Mouse (Mus musculus): ENCODE data around the gene Mb. TPM values are rescaled to one million over a fixed set of nuclear protein-coding genes. Genes with fewer than 3 reads are reported as not detected.

Mb gene
- polyA plus RNA-seq (2011; ENCODE audit: insufficient read depth, insufficient read length, low replicate concordance, missing spikeins): 13.6 and 16.9 TPM in 2 replicates

GRCm38 (mm10) chr15:77050570-77050969 is at the start of gene Mb:
Gene Mb (minus strand): TSS chr15:77050670.
- H3K4me1 ChIP-seq (ENCODE audit: control insufficient read depth, insufficient read depth, low read length): no peaks in the 10 kb centered on the region
- no peak within 1 kb of the TSS for H3K4me3 ChIP-seq (replicated peaks; ENCODE audit: control insufficient read depth, low read depth, low read length)
- TF ChIP-seq POLR2A (IDR thresholded peaks at IDR 0.05; ENCODE audit: borderline replicate concordance, control insufficient read depth, low read depth, low read length) (no peak), CTCF (IDR thresholded peaks at IDR 0.05; ENCODE audit: control insufficient read depth, insufficient read depth, low read length) (no peak)
- 88% methylated on average over 10 of the region's 10 CpGs for WGBS
- no peak within 1 kb of the TSS for H3K27ac ChIP-seq (ENCODE audit: control insufficient read depth, insufficient read depth, low read depth, low read length, poor library complexity)

- Histone ChIP-seq H3K4me1 (ENCODE audit: control insufficient read depth, insufficient read depth, low read length) (no peaks in the 10 kb centered on the region), H3K27ac (ENCODE audit: control insufficient read depth, insufficient read depth, low read depth, low read length, poor library complexity) (no peak overlapping the region), H3K4me3 (replicated peaks; ENCODE audit: control insufficient read depth, low read depth, low read length) (no peak overlapping the region)
- 63% methylated on average over 3 of the region's 3 CpGs for WGBS
- no peak for TF ChIP-seq CTCF (IDR thresholded peaks at IDR 0.05; ENCODE audit: control insufficient read depth, insufficient read depth, low read length)
- no peak for TF ChIP-seq POLR2A (IDR thresholded peaks at IDR 0.05; ENCODE audit: borderline replicate concordance, control insufficient read depth, low read depth, low read length)
Observed at GRCm38 (mm10) chr15:77099756-77100155, 49.3 kb upstream of the Mb start.

GRCm38 (mm10) chr15:77097358-77097757 is 46.9 kb upstream of the Mb start:
- TF ChIP-seq POLR2A (IDR thresholded peaks at IDR 0.05; ENCODE audit: borderline replicate concordance, control insufficient read depth, low read depth, low read length): no peak
- TF ChIP-seq CTCF (IDR thresholded peaks at IDR 0.05; ENCODE audit: control insufficient read depth, insufficient read depth, low read length): no peak
- no peak overlapping the region for H3K27ac ChIP-seq (ENCODE audit: control insufficient read depth, insufficient read depth, low read depth, low read length, poor library complexity)
- H3K4me3 ChIP-seq (replicated peaks; ENCODE audit: control insufficient read depth, low read depth, low read length): no peak overlapping the region
- WGBS: 83% methylated on average over 6 of the region's 6 CpGs
- H3K4me1 ChIP-seq (ENCODE audit: control insufficient read depth, insufficient read depth, low read length): no peaks in the 10 kb centered on the region

- WGBS: 89% methylated on average over 1 of the region's 1 CpGs
- Histone ChIP-seq H3K27ac (ENCODE audit: control insufficient read depth, insufficient read depth, low read depth, low read length, poor library complexity) (no peak overlapping the region), H3K4me1 (ENCODE audit: control insufficient read depth, insufficient read depth, low read length) (no peaks in the 10 kb centered on the region), H3K4me3 (replicated peaks; ENCODE audit: control insufficient read depth, low read depth, low read length) (no peak overlapping the region)
- TF ChIP-seq POLR2A (IDR thresholded peaks at IDR 0.05; ENCODE audit: borderline replicate concordance, control insufficient read depth, low read depth, low read length) (no peak), CTCF (IDR thresholded peaks at IDR 0.05; ENCODE audit: control insufficient read depth, insufficient read depth, low read length) (no peak)
Observed at GRCm38 (mm10) chr15:77095216-77095615, 44.7 kb upstream of the Mb start.

GRCm38 (mm10) chr15:77094431-77094830 is 44.0 kb upstream of the Mb start:
- TF ChIP-seq POLR2A (IDR thresholded peaks at IDR 0.05; ENCODE audit: borderline replicate concordance, control insufficient read depth, low read depth, low read length) (no peak), CTCF (IDR thresholded peaks at IDR 0.05; ENCODE audit: control insufficient read depth, insufficient read depth, low read length) (no peak)
- WGBS: 91% methylated on average over 13 of the region's 13 CpGs
- Histone ChIP-seq H3K4me1 (ENCODE audit: control insufficient read depth, insufficient read depth, low read length) (no peaks in the 10 kb centered on the region), H3K4me3 (replicated peaks; ENCODE audit: control insufficient read depth, low read depth, low read length) (no peak overlapping the region), H3K27ac (ENCODE audit: control insufficient read depth, insufficient read depth, low read depth, low read length, poor library complexity) (no peak overlapping the region)

- Histone ChIP-seq H3K27ac (ENCODE audit: control insufficient read depth, insufficient read depth, low read depth, low read length, poor library complexity) (no peak overlapping the region), H3K4me1 (ENCODE audit: control insufficient read depth, insufficient read depth, low read length) (no peaks in the 10 kb centered on the region), H3K4me3 (replicated peaks; ENCODE audit: control insufficient read depth, low read depth, low read length) (no peak overlapping the region)
- TF ChIP-seq POLR2A (IDR thresholded peaks at IDR 0.05; ENCODE audit: borderline replicate concordance, control insufficient read depth, low read depth, low read length): no peak
- TF ChIP-seq CTCF (IDR thresholded peaks at IDR 0.05; ENCODE audit: control insufficient read depth, insufficient read depth, low read length): no peak
- 73% methylated on average over 4 of the region's 4 CpGs for WGBS
Observed at GRCm38 (mm10) chr15:77091394-77091793, 40.9 kb upstream of the Mb start.

- Histone ChIP-seq H3K4me3 (replicated peaks; ENCODE audit: control insufficient read depth, low read depth, low read length) (no peak overlapping the region), H3K4me1 (ENCODE audit: control insufficient read depth, insufficient read depth, low read length) (no peaks in the 10 kb centered on the region), H3K27ac (ENCODE audit: control insufficient read depth, insufficient read depth, low read depth, low read length, poor library complexity) (no peak overlapping the region)
- WGBS: 68% methylated on average over 5 of the region's 5 CpGs
- TF ChIP-seq POLR2A (IDR thresholded peaks at IDR 0.05; ENCODE audit: borderline replicate concordance, control insufficient read depth, low read depth, low read length) (no peak), CTCF (IDR thresholded peaks at IDR 0.05; ENCODE audit: control insufficient read depth, insufficient read depth, low read length) (no peak)
Observed at GRCm38 (mm10) chr15:77090531-77090930, 40.1 kb upstream of the Mb start.

- Histone ChIP-seq H3K4me1 (ENCODE audit: control insufficient read depth, insufficient read depth, low read length) (no peaks in the 10 kb centered on the region), H3K27ac (ENCODE audit: control insufficient read depth, insufficient read depth, low read depth, low read length, poor library complexity) (no peak overlapping the region), H3K4me3 (replicated peaks; ENCODE audit: control insufficient read depth, low read depth, low read length) (no peak overlapping the region)
- 67% methylated on average over 11 of the region's 11 CpGs for WGBS
- TF ChIP-seq POLR2A (IDR thresholded peaks at IDR 0.05; ENCODE audit: borderline replicate concordance, control insufficient read depth, low read depth, low read length) (no peak), CTCF (IDR thresholded peaks at IDR 0.05; ENCODE audit: control insufficient read depth, insufficient read depth, low read length) (no peak)
Observed at GRCm38 (mm10) chr15:77089249-77089648, 38.8 kb upstream of the Mb start.

- Histone ChIP-seq H3K27ac (ENCODE audit: control insufficient read depth, insufficient read depth, low read depth, low read length, poor library complexity) (no peak overlapping the region), H3K4me1 (ENCODE audit: control insufficient read depth, insufficient read depth, low read length) (no peaks in the 10 kb centered on the region), H3K4me3 (replicated peaks; ENCODE audit: control insufficient read depth, low read depth, low read length) (no peak overlapping the region)
- 74% methylated on average over 1 of the region's 1 CpGs for WGBS
- TF ChIP-seq POLR2A (IDR thresholded peaks at IDR 0.05; ENCODE audit: borderline replicate concordance, control insufficient read depth, low read depth, low read length) (no peak), CTCF (IDR thresholded peaks at IDR 0.05; ENCODE audit: control insufficient read depth, insufficient read depth, low read length) (no peak)
Observed at GRCm38 (mm10) chr15:77086488-77086887, 36.0 kb upstream of the Mb start.
